Mouse (Mus musculus) CD8-positive naive resting alpha-beta T cell, adult 2 months (primary cell): Measurements from ENCODE around the gene Krtcap3.
A peak's percentile ranks its signal among the peaks of the same experiment; 100 is the strongest.

Experiments
- DNase-seq, 2 experiments: peaks; one replicate each; pipeline ENCODE4 v3.0.0; 2022; ENCODE audit warnings: low read depth in 2 of 2, low spot score in 2 of 2

The Krtcap3 gene

DNA sequence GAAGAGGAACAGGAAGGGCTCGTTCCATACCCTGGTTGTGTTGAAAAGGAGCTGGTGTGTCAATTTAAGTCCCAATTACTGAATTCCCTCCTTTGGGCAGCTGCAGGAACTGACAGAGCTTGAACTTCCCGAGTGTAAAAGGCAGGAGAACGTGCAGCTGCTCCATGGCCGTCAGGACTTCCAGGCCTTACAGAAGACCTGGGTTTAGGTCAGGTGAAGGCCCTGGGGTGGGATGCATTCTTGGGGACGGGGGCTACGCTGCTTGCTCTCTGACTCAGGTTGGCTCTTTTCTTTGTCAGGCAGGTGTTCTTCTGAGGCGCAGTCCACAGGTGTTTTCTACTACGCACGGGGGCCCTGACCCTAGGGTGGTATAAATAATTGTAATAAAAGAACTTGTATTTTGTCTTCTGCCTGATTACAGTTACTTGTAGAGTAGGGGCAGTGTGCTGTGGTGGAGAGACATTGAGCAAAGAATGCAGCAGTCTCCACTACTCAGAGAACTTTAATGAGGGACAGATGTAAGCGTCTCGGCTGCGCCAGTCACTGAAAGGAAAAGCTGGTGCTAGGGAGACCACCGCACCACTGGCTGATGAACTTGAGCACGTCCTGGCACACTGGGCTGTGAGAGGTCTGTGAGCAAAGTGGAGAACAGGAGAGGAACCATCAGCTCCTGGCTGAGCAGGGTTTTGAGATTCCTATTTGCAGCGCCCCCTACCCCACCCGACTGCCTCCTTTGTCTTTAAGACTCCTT lies 1.5 kb downstream of the Krtcap3 start:
- DNase-seq = no peak

DNA sequence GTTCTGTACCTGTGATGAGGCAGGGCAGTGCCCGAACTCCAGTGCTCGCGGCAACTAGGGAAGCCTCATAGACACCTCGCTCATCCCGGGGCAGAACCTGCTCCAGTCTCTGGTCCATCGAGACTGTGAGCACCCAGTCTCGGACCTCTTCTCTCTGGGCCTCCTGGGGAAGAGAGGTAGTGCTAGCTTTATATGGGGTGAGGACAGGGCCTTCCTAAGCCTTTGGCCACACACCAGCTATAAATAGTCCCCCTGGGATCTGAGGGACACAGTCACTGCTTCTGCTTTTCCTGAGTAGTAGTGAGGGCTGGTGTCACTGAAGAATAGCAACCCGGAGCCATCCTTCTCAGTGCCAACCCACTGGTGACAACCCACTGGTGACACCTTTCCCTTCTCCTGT lies 2.3 kb downstream of the Krtcap3 start:
- no peak for DNase-seq

DNA sequence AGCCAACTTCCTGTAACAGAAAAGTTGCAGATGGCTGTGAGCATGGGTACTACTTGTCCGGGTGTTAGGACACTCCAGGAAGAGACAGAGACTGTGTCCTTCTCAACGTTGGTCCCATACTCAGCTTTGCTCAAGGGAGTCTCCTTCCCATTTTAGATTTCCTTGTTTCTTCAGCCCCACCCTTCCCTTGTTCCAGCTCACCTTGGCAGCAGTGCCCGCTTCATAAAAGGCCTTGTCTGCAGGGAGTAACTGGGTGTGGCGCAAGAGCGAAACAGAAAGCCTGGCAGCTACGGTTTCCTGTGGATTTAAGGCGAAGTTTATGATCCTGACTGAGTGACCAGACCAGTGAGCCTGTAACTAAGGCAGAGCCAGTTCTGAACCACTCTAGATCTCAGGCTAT lies 3.0 kb downstream of the Krtcap3 start:
- no peak for DNase-seq

DNA sequence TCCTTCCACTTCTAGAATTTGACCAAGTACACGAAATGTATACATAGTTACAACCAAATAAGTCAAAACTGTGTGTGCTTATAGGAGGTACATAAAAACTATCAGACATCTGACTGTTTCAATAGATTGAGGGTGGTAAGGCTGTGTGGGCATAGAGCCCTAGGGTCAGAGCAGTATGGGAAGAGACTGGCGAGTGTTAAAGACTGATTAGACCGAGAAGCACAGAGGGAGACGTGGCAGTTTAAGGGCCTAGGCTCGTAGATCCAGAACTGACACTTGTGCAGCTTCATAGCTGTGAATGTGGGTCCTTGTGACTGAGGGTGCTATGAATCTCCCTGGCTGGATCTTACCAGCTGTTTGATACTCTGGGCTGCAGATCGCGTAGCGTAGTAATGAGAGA lies 3.4 kb downstream of the Krtcap3 start:
- no peak for DNase-seq

DNA sequence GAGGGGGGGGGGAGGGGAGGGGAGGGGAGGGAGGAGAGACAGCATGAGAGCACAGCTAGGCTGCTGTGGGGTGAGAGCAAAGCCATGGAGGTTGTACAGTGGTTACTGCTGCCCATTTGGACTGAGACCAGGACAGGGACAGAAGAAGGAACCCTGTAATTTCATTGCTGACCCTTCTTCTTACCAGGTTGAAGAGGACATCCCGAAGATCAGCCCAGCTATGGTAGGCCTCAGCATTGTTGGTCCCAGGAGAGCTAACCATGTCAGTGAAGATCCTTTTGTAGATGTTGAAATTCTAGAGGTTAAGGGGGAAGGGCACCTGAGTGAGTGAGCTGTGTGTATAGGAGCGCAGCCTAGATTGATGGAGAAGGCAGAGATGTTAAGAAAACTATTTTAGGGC lies 3.9 kb downstream of the Krtcap3 start:
- DNase-seq = no peak

DNA sequence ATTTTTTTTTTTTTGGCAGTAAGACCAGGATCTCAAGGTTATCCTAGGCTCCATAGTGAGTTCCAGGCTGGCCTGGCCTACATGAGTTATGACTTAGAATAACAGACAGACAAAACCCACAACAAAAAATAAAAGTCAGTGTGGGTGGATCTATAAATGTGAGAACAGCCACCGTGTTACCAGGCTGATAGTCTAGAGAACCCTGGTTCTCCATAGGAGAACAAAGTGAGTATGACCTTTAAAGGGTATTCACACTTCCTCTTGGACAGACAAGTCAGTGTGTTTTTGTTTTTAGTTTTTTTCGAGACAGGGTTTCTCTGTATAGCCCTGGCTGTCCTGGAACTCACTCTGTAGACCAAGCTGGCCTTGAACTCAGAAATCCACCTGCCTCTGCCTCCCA lies 4.5 kb downstream of the Krtcap3 start:
- DNase-seq = no peak

DNA sequence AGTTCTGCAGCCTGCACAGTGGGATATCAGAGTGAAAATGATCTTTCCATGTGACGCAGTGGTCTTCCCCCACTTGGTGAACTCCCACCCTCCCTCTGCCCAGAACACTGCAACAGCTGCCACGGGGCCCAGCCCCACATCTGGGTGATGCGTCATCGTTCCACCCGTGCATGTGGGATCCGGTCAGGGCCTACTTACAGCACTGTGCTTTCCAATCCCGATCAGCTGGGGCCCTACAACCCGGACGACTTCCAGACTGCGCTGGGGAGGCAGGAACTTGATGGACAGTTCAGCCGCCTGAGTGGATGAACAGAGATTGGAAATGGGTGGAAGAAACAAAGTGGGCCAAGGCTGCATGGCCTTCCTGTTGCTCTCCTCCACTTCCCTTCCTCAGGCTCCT lies 6.1 kb downstream of the Krtcap3 start:
- no peak for DNase-seq

DNA sequence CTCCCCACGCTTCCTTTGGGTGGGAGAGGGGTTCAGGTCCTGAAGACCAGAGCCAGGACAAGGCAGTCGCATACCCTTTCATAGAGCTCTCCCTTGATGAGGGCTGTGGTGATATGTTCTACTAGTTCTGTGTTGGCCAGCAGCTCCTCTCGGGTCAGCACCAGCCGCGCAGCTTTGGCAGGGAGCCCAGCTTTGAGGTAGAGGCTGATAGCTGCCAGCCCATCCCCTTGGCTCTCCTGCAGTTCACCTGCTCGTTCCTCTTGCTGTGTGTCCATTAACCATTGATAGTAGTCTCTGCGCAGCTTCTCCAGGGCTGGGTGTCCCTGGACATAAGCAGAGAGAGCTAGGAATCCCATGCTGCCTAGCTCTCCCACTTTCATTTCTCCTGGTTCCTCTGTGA lies 14.6 kb downstream of the Krtcap3 start:
- DNase-seq = no peak

DNA sequence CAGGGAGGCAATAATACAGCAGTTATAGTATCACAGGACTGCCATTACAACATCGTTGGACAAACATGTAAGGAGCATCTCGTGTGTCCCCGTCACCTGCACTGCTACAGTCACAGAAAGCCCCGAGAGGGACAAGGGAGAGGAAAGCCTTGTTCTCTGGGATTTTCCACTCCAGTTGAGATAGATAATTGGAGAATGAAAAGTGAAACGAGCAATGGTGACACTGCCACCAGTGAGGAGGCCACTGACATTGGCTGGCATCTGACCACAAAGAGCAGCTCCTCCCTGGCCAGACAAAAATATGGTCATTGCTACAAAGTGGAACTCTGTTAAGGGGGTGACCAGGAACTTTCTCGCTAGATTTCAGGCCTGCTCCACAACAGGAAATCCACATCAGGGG lies 16.2 kb downstream of the Krtcap3 start:
- no peak for DNase-seq

DNA sequence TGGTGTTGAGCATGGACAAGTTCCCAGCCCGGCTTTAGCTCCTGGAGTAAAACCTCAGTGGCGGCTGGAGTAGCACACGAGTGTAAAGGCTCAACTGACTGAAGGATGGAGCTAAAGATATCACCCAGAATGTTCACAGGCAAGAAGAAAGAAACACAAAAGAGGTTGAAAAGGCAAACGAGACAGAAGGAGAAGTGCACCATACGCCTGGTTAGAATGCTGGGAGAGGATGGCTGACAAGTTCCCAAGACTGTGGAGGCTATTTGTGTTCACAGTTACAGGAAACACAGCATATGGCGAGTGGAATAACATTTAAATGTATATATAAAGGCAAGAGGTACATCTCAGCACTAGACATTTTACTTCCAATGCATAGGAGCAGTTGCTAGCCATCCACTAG lies 21.5 kb downstream of the Krtcap3 start:
- no peak for DNase-seq

DNA sequence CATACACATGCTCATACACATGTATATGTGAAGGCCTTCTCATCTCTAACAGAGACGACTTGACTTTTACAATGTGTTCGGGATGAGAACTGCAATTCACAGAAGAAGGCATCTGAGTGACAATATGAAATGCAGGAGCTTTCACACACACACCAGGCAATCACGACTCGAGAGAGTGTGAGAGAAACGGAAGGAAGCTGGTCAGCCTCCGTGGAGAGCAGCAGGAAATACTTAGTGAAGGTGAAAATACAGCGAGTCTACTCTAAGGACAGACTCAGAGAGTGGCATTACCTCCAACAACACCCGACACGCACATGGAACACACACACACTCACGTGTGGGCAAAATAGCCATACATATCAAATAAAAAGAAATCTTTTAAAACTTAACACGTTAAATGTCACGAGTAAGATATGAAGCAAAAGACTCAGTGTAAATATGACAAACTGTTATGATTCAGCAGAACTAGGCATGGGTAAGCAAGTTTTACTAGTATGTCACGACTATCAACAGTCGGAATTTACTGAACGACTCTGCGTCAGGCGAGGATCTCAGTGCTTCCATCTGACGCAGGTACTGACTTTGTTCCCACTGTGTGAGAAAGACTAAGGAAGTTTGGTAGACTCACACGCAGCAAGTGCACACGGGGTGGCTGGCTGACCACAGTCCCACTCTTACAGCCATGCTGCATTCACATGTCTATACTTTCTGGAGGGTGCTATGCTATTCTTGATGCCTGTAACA lies 27.9 kb downstream of the Krtcap3 start:
- DNase-seq = peak in 1 of 2 experiments; percentile 12

DNA sequence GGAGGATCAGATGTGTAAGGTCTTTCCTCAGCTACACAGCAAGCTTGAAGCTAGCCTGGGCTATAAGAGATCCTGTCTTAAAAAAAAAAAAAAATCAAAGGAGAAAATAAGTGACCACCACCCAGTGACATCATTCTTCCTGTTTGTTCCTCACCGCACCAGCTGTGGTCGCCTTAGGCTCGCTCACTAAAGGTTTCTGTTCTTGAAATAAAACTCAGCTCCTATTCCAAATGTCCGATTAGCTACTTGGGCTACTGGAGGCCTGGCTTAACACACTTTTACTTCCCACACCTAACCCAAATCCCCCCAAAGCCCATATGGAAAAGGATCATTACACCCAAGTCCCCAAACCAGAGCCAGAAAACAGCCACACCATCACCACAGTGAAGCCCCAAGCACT lies 36.7 kb downstream of the Krtcap3 start:
- no peak for DNase-seq

DNA sequence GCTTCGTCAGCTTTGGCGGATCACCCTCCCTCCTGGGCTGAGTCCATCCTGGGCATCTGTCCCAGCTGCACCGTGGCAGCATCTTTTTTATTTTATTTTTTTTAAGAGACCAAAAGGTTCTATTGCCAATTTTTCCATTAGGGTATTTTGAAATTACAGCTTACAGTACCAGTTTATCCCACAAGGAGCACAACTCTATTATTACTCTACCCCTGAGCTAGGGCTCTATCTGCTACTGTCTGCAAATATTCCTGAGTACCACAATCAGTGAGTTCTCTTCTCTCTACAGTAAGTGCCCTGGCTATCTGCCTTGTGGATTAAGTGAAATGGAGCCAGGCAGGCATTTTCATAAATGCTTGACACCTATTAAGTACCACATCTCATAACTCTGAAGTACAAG lies 37.2 kb downstream of the Krtcap3 start:
- DNase-seq = no peak

DNA sequence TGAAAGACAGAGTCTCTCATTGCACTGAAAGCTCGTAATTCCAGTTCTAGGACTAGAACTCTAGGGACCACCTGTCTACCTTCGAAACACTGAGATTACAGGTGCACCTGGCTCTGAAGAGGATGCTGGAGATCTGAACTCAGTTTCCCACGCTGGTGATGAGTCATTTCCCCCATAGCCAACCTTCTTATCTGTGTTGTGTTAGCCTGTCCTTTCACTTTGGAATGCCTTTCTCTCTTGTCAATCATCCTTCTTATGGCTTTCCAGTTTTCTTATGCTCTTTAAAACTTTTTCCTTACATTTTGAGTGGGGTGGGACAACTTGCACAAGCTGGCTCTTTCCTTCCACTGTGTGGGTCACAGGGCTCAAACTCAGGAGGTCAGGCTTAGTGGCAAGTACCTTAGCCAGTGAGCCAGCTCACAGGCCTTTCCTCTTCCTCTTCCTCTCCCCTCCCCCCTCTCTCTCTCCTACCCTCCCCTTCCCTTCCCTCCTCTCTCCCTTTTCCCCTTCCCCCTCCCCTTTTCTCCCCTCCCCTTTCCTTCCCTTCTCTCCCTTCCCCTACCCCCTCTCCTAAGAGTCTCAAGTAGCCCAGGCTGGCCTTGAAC lies 38.2 kb downstream of the Krtcap3 start:
- no peak for DNase-seq

DNA sequence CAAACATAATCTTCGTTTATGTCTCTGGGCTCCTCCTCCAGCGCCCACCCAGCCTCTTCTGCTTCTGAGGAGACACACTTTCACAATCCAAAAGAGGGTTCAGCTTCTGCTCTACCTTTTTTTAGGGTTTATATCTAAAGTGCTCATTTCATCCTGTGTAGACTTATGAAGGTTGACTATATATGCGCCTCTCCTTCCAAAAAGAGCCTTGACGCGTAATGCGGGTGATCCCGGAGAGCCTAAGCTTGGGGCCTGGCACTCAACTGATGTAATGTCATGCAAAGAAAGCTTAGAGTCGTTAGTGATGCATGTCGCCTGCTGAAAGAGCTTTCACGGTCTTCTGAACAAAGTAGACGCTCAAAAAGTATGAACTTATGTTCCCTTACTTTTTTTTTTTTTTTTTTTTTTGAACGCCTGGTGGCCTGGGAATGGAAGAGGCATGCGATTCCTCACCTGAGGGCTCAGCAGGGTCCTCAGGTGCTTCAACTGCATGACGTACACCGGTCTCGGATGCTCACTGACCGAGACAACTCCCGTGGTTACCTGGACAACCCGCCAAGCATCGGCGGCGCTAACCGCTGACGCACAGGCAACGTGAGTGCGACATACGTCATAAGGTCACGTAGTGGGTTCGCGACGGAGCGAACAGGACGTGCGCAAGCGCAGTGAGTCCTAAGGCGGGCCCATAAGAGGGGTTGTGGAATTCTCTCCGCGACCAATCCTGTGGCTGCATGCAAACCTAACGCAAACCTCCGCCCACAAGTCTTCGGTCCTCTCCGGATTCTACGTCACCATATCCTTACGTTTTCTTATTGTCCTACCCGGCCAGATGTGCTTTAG lies 39.2 kb downstream of the Krtcap3 start, which contains the start of gene Ift172:
TSS of gene Ift172 (minus strand) at position 596 of the 840 bp plus-strand sequence.
- DNase-seq = peak; percentile 91 to 92

DNA sequence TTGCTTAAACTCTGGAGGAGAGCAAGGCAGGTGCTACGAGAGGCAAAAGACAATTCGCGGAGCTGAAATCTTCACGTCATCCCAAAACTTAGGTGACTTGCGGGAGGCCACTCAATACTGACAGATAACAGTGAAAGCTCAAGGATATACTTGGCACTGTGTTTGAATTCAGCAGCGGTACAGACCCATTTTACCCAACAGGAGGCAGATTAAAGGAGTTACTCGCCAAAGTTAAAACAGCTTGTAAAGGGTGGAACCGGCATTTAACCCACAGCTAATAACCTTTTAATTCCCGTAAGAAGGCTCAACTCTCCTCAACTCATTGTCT lies 39.8 kb downstream of the Krtcap3 start:
- no peak for DNase-seq

DNA sequence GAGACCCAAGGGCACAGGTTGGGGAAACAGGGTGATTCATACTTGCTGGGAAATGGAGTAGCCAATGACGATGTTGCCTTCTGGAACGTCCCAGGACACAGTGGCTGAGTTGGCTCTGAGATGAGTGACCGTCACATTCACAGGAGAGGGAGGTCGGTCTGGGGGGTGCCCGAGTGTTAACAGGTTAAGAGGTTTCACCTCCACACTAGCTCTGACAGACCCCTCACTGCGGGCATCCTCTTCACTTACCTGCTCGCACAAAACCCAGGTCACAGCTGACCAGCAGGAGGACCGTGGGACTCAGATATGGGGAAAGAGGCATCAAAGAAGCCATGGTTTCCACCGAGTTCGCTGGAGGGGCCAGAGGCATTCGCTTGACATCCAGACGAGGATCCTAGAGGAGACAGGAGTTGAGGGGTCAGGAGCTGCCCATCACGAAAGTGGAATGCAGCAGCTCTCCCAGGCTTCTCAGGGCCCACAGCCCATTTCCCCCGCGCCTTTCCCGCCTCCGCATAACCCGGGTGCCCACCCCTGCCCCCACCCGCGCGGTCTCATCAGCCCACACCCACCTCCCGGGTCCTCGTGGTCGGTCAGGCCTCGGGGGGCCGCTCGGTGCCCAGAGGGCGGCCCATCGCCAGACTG lies 43.6 kb downstream of the Krtcap3 start:
- DNase-seq = no peak

DNA sequence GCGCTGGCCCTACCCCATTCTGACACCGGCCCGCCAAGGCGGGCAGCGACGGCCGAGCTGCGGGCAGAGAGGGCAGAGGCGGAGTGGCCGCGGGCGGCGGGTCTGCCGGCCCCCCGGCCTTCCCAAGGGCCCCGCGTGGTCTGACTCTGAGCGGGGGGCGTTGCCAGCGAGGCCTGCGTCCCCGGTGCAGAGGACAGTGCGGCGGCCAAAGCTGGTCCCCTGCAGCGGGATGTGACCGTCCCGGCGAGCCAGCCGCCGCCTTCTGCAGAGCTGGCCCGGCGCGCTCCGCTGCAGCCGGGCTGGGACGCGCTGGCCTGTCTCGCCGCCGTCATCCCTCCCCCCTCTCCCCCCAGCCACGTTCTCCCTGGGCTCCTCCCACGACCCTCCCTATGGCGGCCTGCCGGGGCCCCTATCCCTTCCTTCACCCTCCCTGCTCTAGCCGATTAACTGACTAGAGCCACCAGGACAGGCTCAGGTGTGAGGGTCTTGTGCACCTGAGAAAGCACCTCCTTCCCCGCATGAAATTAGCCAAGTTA lies 44.2 kb downstream of the Krtcap3 start, which contains the start of gene Fndc4:
TSS of gene Fndc4 (minus strand) at position 475 of the 536 bp plus-strand sequence.
- no peak for DNase-seq

DNA sequence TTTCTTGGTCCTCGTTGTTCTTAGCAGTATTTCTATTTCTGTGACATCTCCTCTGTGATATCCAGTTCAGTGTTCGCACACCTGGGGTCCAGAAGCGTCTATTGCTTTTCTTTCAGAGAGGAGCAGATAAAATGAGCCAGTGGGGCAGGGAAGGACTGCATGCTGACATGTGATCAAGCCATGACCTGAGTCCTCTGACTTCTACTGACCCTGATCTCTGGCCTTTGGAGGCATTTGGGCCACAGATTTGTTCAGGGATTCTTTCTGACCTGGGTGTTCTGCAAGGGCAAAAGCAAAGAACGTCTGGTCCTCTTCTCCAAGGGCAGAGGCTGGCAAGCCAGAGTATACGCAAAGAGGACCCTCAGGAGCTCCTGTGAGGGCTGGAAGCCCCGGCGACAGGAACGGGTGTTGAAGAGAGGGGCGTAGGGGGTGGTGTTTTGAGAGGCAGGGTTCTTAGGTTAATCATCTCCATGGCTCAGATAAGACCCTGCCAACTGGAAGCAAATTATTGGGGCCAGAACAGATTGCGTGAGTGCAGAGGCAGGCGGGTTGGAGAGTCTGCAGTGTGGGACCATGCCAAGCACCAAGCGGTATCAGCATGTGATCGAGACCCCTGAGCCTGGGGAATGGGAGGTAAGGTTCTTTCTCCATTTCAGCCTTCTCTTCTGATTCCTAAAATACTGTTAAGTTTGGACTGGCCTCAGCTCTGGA lies 45.7 kb downstream of the Krtcap3 start, which contains the start of gene Gckr:
TSS of gene Gckr (plus strand) at position 397 of the 711 bp plus-strand sequence.
- DNase-seq = no peak

DNA sequence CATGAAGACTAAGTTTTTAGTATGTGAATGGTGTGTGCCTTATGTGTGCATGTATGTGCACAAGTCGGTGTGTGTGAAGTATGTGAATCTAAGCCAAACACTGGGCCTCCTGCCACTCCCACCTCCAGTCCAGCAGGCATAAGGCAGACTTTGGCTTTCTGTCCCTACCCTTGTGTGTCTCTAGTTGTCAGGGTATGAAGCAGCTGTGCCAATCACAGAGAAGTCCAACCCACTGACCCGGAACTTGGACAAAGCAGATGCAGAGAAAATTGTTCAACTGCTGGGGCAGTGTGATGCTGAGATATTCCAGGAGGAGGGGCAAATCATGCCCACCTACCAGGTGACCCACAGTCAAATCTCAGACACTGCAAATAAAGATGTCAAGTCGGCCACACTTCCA lies 46.5 kb downstream of the Krtcap3 start:
- no peak for DNase-seq
